Mouse (Mus musculus) brain, embryonic 14.5 days (tissue): Measurements from ENCODE around the gene N4bp3.

Experiments used
- CTCF ChIP-seq: fragments of 200-500 bp; IDR thresholded peaks from 2 replicates; pipeline ENCODE4 v1.5.1; 2012; ENCODE audit warnings: inconsistent platforms, mild to moderate bottlenecking, moderate library complexity, borderline replicate concordance; ENCODE audit not compliant: insufficient read depth, insufficient read length; ENCODE audit errors: extremely low read depth
- POLR2A ChIP-seq: fragments of 200-500 bp; IDR thresholded peaks from 2 replicates; pipeline ENCODE4 v1.6.1; 2012; ENCODE audit warnings: mild to moderate bottlenecking, inconsistent platforms, borderline replicate concordance; ENCODE audit not compliant: poor library complexity, insufficient read depth, insufficient read length, severe bottlenecking; ENCODE audit errors: extremely low read depth

DNA sequence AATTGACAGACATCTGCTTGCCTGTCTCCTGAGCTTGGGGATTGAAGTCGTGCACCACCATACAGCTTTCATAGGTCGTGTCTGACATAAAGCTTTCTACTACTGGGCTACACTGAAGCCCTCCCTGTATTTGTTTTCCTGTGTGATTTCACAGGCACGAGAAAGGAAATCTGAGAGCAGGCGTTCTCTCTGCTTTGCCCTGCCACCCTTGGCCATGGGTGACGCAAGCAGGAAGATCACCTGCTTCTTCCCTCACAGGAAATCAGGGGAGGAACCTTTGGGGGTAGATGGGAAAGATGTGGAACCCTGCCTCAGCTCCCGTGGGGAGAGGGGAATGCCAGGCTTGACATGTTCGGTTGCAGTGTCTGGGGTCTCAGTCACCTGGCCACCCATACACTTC, 7.6 kb upstream of the N4bp3 start:
- TF ChIP-seq CTCF: no peak
- TF ChIP-seq POLR2A: no peak
